Mouse (Mus musculus) gastrocnemius, postnatal 4 days (tissue): ENCODE results near the gene Zmynd15. TPM values are rescaled to one million over a fixed set of nuclear protein-coding genes. Genes with fewer than 3 reads are reported as not detected.
"Not testable (repeated sequence)": the region's sequence is repeated elsewhere in the genome, so short reads cannot be mapped to it uniquely, and the experiment has no call there.

Experiments
- DNase-seq, 2 experiments: peaks; one replicate each; pipeline ENCODE4 v3.0.0; 2021 to 2022; ENCODE audit warnings: low spot score in 2 of 2, mixed read lengths in 2 of 2
- total RNA-seq, 2 experiments: library from RNA; stranded (reverse); gene quantifications; 2 replicates each; pipeline ENCODE4 v1.2.3; 2021

The Zmynd15 gene
- total RNA-seq, 2 experiments from 2014 or later = 0.96 to 1.3 TPM

- DNase-seq = no peak
Measured at GRCm38 (mm10) chr11:70446756-70447155, 12.5 kb upstream of the Zmynd15 start.

DNA sequence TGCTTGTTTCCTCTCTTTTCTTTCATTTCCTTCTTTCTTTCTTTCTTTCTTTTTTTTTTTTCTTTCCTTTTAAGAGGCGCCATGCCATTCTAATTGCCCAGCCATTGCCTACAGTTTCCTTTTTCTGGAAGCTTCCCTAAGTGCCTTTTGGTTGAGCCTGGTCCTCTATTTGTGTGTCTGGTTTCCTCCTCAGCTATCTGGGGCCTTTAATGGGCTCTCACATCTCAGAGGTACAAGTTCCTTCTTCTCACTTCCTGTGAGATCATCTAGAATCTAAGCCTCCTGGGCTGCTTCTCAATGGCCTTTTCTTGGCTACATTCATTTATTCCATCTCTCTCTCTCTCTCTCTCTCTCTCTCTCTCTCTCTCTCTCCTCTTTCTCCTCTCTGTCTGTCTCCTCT, 11.9 kb upstream of the Zmynd15 start:
- no peak for DNase-seq

DNA sequence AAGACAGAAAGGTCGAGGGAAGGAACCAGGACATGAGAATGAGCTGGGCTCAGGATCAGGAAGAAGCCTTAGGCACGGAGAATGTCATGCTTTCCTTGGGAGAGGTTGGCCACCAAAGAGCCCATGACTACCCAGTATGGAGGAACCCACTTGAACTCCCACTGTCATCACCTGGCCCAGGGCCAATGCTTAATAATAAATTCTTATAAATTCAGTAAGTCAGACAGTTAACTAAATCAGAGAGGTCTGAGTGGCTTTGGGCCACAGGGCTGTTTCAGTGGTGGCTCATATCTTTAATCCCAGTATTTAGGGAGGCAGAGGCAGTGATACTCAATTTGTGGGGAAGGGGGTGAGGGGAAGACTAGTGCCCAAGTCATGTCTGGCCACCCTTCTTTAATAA, 8.3 kb upstream of the Zmynd15 start:
- no peak for DNase-seq

GRCm38 (mm10) chr11:70451797-70452498, 7.3 kb upstream of the Zmynd15 start, which contains the start of gene Med11:
Med11 (plus strand) TSS chr11:70451919.
- peak; percentile 88 to 96 for DNase-seq

GRCm38 (mm10) chr11:70453261-70454044, 5.8 kb upstream of the Zmynd15 start:
- no peak for DNase-seq

DNA sequence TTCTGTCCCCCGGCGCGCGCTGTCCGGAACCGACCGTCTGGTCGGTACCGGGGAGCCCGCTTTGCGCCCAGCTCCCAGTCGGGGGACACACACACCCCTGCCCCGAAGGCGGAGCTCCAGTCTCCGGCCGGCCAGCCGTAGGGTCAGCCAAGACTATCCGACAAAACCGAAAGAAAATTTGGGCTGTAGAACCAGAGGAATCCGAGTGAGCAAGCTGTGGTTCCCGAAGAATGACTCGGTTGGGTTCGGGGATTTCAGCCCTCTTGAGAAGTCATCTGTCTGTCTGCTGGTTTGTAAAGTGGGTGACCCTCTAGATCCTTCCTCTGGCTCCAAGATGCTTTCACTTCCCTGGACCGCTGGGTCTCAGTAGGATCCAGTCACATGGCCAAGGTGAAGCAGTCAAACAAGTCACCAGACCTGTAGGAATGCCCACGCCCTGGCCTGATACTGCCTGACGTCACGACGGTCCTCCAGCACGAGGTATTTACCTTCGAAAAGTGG, 418 bp downstream of the Zmynd15 start, which contains the start of gene Cxcl16:
Gene Cxcl16, minus strand, starts transcription at position 384 of the 501 bp plus-strand sequence.
- peak in 1 of 2 experiments; percentile 52 for DNase-seq

GRCm38 (mm10) chr11:70463970-70464369, 4.7 kb downstream of the Zmynd15 start:
- no peak for DNase-seq

GRCm38 (mm10) chr11:70465211-70465610, 6.0 kb downstream of the Zmynd15 start:
- DNase-seq = no peak

DNA sequence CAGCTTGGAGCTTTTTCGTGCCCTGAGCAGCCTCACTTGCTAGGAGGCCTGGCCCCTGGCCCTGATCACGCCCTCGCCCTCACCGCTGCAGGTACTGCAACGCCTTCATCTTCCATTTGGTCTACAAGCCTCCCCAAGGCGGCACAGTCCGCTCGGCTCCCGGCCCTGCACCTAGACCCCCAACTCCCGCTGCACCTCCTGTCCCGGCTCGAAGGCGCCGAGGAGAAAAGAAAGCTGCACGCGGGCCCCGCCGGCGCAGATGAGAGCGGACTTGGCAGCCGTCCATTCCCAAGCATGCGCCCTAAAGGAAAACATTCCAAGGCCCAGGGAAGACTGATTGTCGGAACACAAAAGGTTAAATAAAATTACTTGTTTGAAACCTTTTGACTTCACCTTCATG, 6.6 kb downstream of the Zmynd15 start:
- peak in 1 of 2 experiments; percentile 40 for DNase-seq

GRCm38 (mm10) chr11:70467902-70468619, 8.8 kb downstream of the Zmynd15 start:
- no peak for DNase-seq

- no peak for DNase-seq
Measured at GRCm38 (mm10) chr11:70469764-70470163, 10.5 kb downstream of the Zmynd15 start.

DNA sequence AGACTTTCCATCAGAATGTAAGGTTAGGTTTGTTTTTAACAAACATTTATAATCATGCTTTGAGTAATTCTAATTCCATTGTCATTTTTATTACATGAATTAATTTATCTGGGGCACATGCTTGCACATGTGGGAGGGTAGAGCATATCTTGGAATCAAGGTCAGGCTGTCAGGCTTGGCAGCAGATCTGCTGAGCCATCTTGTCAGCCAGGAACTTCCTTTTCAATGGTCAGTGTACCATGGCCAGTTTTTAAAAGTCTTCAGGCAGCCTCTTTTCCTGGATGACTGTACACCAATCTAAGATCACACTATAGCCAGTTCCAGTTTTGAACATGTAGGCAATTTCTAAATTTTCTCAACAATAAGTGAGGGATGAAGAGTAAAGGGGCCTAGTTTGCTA, 13.5 kb downstream of the Zmynd15 start:
- DNase-seq = no peak

GRCm38 (mm10) chr11:70473291-70473690, 14.1 kb downstream of the Zmynd15 start:
- not testable (repeated sequence) for DNase-seq

GRCm38 (mm10) chr11:70474872-70475534, 15.8 kb downstream of the Zmynd15 start:
- DNase-seq = no peak

GRCm38 (mm10) chr11:70485498-70485897, 26.3 kb downstream of the Zmynd15 start:
- no peak for DNase-seq

DNA sequence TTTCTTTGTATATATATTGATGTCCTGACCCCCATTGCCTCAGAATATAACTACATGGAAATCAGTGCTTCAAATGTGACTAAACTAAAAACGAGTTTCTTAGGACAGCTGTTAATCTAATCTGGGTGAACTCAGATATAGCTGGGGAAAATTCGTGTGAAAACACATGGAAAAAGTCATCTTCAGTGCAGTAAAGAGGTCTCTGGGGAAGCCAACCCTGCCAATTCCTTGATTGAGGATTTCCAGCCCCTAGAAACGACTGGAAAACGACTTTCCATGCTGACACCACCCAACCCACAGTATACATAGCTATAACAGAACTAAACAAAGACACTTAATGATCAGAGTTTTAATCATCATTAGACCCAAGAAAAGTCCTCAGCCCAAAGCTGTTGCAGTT, 28.6 kb downstream of the Zmynd15 start:
- DNase-seq = peak in 1 of 2 experiments; percentile 51

DNA sequence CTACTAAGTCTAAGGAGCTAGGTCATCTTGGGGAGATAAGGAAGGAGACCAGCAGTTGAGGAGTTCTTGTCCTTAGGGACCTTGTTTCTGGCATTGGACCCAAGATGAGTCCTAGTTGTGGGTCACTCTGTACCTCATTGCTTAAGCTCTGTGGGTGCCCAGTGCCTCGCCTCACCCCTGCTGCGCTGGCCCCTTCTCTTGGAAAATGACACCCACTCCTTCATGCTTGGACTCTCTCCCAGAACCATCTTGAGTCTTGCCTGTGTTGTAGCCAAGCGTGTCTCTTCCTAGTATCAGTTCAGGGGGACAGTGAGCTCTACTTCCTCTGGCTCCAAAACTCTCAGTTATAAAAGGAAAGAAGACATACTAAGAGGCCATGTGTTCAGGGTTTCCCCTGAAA, 29.9 kb downstream of the Zmynd15 start:
- no peak for DNase-seq

DNA sequence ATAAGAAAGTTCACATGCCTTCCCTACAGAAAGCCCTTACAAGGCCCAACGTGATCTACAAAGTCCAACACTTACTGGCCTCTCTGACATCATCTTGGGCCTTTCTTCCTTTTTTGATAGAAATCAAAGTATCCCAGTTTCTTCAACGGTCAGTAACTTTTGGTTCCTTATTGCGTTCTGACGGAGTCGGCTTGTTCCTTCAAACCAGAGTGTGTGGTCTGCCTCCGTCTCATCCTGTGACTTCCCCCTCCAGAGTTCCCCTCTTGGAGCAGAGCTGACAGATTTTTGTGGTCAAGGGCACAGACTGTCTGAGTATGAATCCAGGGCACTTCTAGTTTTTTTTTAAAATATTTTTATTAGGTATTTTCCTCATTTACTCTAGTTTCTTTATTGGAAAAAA, 30.5 kb downstream of the Zmynd15 start:
- no peak for DNase-seq

- DNase-seq = no peak
Measured at GRCm38 (mm10) chr11:70499566-70500475, 40.6 kb downstream of the Zmynd15 start.

DNA sequence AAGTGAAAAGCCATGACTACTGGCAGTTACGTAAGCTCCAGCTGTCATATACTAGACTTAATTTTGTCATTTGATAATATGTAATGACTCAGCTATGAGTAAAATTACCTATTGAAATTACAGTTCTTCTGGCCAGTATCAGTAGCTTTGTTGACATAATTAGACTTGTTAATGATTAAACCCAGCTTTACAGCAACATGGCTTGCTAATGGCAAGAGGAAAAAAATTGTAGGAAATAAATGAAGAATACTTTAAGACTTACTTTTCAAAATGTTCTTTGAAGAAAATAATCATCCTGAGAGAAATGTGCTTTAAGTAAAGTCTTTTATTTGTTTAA, 41.2 kb downstream of the Zmynd15 start:
- no peak for DNase-seq
